Comparison of ENCODE assay signal across 33 mouse cellular contexts in genomic region chr9:14086611-14087010, GRCm38 (mm10).
"Had no signal": no experiment of that assay in that cellular context is flagged by ENCODE, and none has a peak within 500 bp of the region (broad histone marks: within the 10 kb centered on the region; RNA-seq: fewer than 3 reads in every experiment).

No protein-coding gene starts in this region.

- H3K4me1 ChIP-seq: liver, embryonic 12.5 days; liver, embryonic 13.5 days; liver, embryonic 15.5 days; midbrain, embryonic 10.5 days; midbrain, embryonic 12.5 days; neural tube, embryonic 12.5 days had no signal

- ATAC-seq: liver, embryonic 12.5 days; liver, postnatal 0 days; lung, postnatal 0 days; midbrain, embryonic 13.5 days; midbrain, embryonic 15.5 days; midbrain, embryonic 16.5 days had no signal

- H3K27ac ChIP-seq: limb, embryonic 13.5 days; limb, embryonic 15.5 days; liver, embryonic 12.5 days; liver, embryonic 13.5 days; liver, embryonic 14.5 days; liver, embryonic 15.5 days; lung, embryonic 15.5 days; macrophage; midbrain, embryonic 10.5 days; midbrain, embryonic 12.5 days; midbrain, embryonic 13.5 days; midbrain, embryonic 15.5 days; neural tube, embryonic 12.5 days; neural tube, embryonic 13.5 days had no signal

- DNase-seq: left cerebral cortex, postnatal 4 days; liver; liver, embryonic 13.5 days; liver, postnatal 0 days; lung, adult 18-20 months; lung, adult 2 months; lung, embryonic 14.5 days; lung, postnatal 10 days; lung, postnatal 14 days; lung, postnatal 36 days; lung, postnatal 4 days; midbrain, embryonic 14.5 days had no signal

- H3K4me3 ChIP-seq: limb, embryonic 10.5 days; limb, embryonic 12.5 days; limb, embryonic 13.5 days; limb, embryonic 15.5 days; liver, embryonic 12.5 days; liver, embryonic 13.5 days; liver, embryonic 15.5 days; lung, embryonic 15.5 days; megakaryocyte, embryonic 14.5 days; midbrain, embryonic 10.5 days; midbrain, embryonic 12.5 days; midbrain, embryonic 13.5 days; midbrain, embryonic 15.5 days; myocyte; neural tube, embryonic 12.5 days; neural tube, embryonic 13.5 days had no signal

- H3K4me2 ChIP-seq: limb, embryonic 12.5 days; limb, embryonic 13.5 days; limb, embryonic 15.5 days; liver, embryonic 11.5 days; liver, embryonic 12.5 days; liver, embryonic 13.5 days; liver, embryonic 15.5 days; lung, embryonic 14.5 days; lung, embryonic 15.5 days; midbrain, embryonic 11.5 days; midbrain, embryonic 12.5 days; midbrain, embryonic 13.5 days; midbrain, embryonic 15.5 days; neural tube, embryonic 12.5 days; neural tube, embryonic 13.5 days had no signal

- H3K9ac ChIP-seq: limb, embryonic 12.5 days; limb, embryonic 13.5 days; limb, embryonic 15.5 days; liver, embryonic 12.5 days; liver, embryonic 13.5 days; liver, embryonic 14.5 days; liver, embryonic 15.5 days; liver, postnatal 0 days; lung, embryonic 14.5 days; lung, embryonic 15.5 days; midbrain, embryonic 12.5 days; midbrain, embryonic 13.5 days; midbrain, embryonic 15.5 days; neural tube, embryonic 12.5 days; neural tube, embryonic 13.5 days had no signal

- H3K9me3 ChIP-seq: limb, embryonic 10.5 days; limb, embryonic 12.5 days; limb, embryonic 13.5 days; limb, embryonic 15.5 days; liver, embryonic 12.5 days; liver, embryonic 13.5 days; liver, embryonic 15.5 days; lung, embryonic 15.5 days; megakaryocyte, embryonic 14.5 days; midbrain, embryonic 10.5 days; midbrain, embryonic 12.5 days; midbrain, embryonic 13.5 days; midbrain, embryonic 15.5 days; neural tube, embryonic 12.5 days; neural tube, embryonic 13.5 days had no signal

- H3K36me3 ChIP-seq: limb, embryonic 10.5 days; limb, embryonic 12.5 days; limb, embryonic 13.5 days; limb, embryonic 15.5 days; liver, embryonic 12.5 days; liver, embryonic 13.5 days; liver, embryonic 15.5 days; lung, embryonic 15.5 days; midbrain, embryonic 10.5 days; midbrain, embryonic 12.5 days; midbrain, embryonic 13.5 days; midbrain, embryonic 15.5 days; neural tube, embryonic 12.5 days; neural tube, embryonic 13.5 days had no signal

- H3K27me3 ChIP-seq: limb, embryonic 12.5 days; limb, embryonic 13.5 days; limb, embryonic 15.5 days; liver, embryonic 12.5 days; liver, embryonic 13.5 days; liver, embryonic 15.5 days; lung, embryonic 15.5 days; midbrain, embryonic 12.5 days; midbrain, embryonic 13.5 days; midbrain, embryonic 15.5 days; neural tube, embryonic 12.5 days; neural tube, embryonic 13.5 days had no signal
